Mouse (Mus musculus) layer of hippocampus, postnatal 14 days (tissue): Measurements from ENCODE around the gene Gpr107. TPM values are rescaled to one million over a fixed set of nuclear protein-coding genes. Genes with fewer than 3 reads are reported as not detected.

Source experiments
- DNase-seq, 2 experiments: peaks; one replicate each; pipeline ENCODE4 v3.0.0; 2021 to 2022; ENCODE audit warnings: low spot score in 2 of 2, mixed read lengths in 1 of 2
- long read RNA-seq, 2 experiments: library from polyadenylated mRNA; stranded (forward); transcript quantifications; one replicate each; pipeline ENCODE4 v2.0.0; 2021
- total RNA-seq, 2 experiments: library from RNA; stranded (reverse); gene quantifications; 2 replicates each; pipeline ENCODE4 v1.2.3; 2021

The Gpr107 gene
- 10 to 100 TPM; 48.6 to 52.8 TPM for total RNA-seq
- long read RNA-seq, experiment 1, full-length matches to known transcripts: 16 of 33 reads
- long read RNA-seq, experiment 1, partial matches to known transcripts: 2 of 33 reads
- long read RNA-seq, experiment 1, other reads (novel, unspliced or antisense): 15 of 33 reads
- long read RNA-seq, experiment 2, full-length matches to known transcripts: 29 of 44 reads
- long read RNA-seq, experiment 2, partial matches to known transcripts: 1 of 44 reads
- long read RNA-seq, experiment 2, other reads (novel, unspliced or antisense): 14 of 44 reads

- DNase-seq: peak; percentile 69 to 85
Observed at GRCm38 (mm10) chr2:31151892-31152812, at the start of gene Gpr107. Gene Gpr107, plus strand, starts transcription at chr2:31152316.

GRCm38 (mm10) chr2:31103321-31103720, 48.8 kb upstream of the Gpr107 start:
- no peak for DNase-seq

- no peak for DNase-seq
Observed at GRCm38 (mm10) chr2:31105279-31105678, 46.8 kb upstream of the Gpr107 start.

- DNase-seq: no peak
Observed at GRCm38 (mm10) chr2:31106004-31106403, 46.1 kb upstream of the Gpr107 start.

DNA sequence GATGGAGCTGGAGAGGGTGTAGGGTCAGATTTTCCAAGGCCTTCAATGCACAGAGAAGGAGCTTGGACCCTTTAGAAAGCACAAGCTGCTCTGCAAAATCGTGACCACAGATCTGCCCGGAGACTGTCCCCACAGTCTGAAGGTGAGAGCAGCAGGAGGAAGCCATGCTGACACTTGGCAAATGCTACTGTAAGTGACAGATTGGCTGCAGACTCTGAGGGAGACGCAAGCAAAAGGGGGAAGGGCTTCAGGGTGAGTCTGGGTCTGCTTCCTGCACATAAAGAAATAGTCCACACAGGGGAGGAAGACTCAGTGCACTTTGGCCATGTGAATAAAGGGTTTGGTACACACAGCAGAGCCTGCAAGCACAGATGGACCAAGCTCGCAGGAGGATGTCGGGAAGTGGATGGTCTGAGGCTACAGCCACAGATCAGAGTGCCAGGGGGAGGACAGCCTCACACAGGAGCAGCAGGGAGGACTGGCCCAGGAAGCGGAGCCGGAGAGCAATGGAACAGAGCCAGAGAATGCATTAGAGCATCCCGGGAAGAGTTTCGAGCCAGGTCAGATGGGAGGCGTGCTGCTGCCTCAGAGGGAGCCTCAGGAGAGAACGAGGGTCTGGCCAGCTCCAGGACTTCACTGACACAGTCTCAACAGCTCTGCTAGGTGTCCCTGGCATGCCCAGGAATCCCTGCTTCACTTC, 45.3 kb upstream of the Gpr107 start:
- DNase-seq: peak in 1 of 2 experiments; percentile 49

GRCm38 (mm10) chr2:31108186-31108585, 43.9 kb upstream of the Gpr107 start:
- DNase-seq: no peak

DNA sequence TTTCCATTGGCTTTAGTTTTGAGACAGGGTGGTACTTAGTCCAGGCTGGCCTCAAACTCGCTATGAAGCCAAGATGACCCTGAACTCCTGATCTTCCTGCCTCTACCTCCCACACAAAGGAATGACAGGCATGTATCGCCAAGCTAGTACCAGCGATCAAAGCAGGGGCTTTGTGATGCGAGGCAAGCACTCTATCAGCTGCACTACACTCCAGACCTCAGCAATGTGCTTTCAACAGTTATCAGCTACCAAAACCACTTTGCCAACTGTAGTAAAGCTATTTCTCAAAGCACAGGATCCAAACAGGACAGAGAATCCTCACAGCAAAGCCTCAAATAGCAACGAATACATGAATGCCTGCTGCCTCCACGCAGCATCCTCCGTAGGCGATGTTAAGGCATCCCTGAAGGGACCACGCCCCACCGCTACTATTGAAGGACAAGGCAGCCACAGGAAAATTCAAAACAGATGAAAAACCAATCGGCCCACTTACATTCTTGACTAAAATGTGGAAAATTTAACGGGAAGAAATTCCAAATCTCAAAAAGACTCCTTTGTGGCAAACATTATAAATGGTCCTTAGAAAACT, 42.1 kb upstream of the Gpr107 start:
- DNase-seq: no peak

- no peak for DNase-seq
Observed at GRCm38 (mm10) chr2:31111685-31112084, 40.4 kb upstream of the Gpr107 start.

- DNase-seq: no peak
Observed at GRCm38 (mm10) chr2:31114205-31114604, 37.9 kb upstream of the Gpr107 start.

DNA sequence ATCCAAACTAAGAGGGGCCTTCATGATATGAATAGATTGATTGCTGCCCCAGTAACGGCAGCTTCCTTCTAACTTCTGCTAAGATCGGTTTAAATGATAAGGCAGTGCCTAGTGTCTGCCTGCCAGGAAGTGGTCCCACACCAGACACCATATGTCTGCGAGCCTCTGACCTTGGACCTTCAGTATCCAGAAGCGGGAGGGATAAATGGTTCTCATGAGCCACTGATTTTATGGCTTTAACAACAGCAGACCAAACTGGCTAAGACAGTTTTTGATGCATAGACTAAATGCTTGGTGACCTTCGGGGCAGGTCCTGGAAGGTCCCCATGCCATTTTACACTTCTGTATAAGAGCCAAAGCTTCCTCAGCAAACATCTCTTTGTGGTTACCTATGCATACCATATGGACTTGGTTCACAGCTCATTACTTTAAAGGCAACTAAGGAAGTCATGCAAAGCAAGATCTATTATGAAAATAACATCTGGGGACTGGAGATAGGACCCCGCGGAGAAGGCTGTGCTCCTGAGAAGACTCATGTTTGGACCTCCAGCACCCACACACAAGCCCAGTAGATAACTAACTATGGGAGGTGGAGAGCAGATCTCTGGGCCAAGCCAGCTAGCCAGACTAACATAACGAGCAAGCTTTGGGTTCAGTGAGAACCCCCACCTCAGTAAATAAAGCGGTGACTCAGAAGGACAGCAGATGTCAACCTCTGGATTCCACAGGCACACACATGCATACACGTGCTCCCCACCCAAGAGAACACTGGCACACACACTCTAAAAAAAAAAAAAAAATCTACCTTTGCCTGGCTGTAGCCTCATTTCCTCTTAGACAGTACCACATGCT, 36.8 kb upstream of the Gpr107 start:
- no peak for DNase-seq

GRCm38 (mm10) chr2:31115943-31116731, 36.0 kb upstream of the Gpr107 start:
- peak; percentile 31 to 58 for DNase-seq

DNA sequence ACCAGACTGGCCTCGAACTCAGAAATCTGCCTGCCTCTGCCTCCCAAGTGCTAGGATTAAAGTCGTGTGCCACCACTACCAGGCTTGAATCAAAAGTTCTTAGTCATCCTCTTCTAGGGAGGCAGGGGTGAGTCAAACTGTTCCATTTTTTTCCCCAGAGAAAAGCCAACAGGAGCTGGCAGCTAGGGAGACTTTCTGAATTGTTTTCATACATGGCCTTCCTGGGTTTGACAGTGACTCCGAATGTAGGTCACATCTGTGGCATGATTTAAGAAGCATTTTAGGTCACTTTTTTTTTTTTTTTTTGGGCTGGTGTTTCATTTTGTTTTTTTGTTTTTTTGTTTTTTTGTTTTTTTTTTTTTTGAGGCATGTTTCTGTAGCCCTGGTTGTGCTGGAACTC, 33.9 kb upstream of the Gpr107 start:
- DNase-seq: no peak

GRCm38 (mm10) chr2:31118639-31119380, 33.3 kb upstream of the Gpr107 start:
- DNase-seq: peak in 1 of 2 experiments; percentile 65

GRCm38 (mm10) chr2:31119795-31120194, 32.3 kb upstream of the Gpr107 start:
- DNase-seq: peak; percentile 60 to 88

- no peak for DNase-seq
Observed at GRCm38 (mm10) chr2:31121131-31121693, 30.9 kb upstream of the Gpr107 start.

- DNase-seq: no peak
Observed at GRCm38 (mm10) chr2:31122806-31123205, 29.3 kb upstream of the Gpr107 start.

DNA sequence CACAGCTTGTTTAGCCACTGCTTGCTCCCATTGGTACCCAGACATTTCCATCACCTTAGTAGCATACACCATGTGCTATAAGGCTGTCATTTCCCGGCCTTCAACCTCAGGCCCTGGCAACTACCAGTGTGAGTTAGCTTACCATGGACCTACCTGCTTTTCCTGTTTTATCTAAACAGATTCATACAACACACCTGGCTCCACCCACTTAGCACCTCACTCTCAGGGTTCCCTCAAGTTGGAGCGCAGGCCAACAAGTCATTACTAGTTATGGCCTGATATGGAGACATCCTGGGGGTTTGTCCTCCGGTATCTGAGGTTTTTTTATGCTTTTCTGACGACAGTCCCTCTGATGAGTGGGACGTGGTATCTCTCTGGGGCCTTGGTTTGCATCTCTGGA, 28.6 kb upstream of the Gpr107 start:
- no peak for DNase-seq

GRCm38 (mm10) chr2:31124694-31125093, 27.4 kb upstream of the Gpr107 start:
- DNase-seq: no peak
